Mouse (Mus musculus): ENCODE results near the gene Hand1. TPM values are rescaled to one million over a fixed set of nuclear protein-coding genes. Genes with fewer than 3 reads are reported as not detected.

Gene Hand1
- polyA plus RNA-seq, 1 experiment from 2014 or later, result not detected

DNA sequence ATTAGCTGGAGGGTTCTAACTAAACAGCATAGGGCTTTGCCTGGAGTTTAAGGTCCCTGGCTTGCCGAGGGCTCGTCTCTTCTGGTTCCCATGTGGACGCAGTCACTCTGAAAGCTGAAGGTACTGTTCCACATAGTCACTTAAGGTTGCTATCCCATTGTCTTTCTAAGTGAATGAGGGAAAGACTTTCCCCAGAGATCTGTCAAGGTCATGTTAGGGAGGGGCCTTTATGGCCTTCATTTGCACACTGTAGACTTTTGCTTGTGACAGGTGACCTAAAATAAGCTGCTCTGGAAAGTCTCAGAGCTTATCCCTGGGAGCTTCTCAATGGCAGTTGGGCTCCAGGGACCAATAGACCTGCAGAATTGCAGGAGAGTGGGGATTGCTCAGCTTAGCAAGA is 19.0 kb downstream of the Hand1 start:
- no peaks in the 10 kb centered on the region for H3K4me1 ChIP-seq (ENCODE audit: control insufficient read depth, insufficient read depth, low read depth, low read length)

DNA sequence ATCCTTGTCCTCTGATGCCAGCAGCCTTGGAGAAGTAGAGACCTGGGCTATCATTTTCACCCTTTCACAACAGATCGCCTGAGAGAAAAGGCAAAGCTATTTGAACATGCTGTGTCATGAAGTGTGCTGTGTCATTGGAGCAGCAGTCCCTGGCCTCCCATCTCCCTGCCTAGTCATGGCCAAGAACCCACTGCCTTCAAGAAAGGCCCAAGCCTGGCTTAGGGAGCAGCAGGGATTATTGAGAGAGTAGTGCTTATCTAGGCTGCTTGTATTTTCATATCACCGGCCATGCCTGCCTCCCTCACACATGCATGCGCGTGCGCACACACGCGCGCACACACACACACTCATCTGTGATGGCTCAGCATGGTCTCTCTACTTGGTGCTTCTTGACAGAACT is 20.4 kb downstream of the Hand1 start:
- Histone ChIP-seq H3K36me3 (ENCODE audit: control insufficient read depth, insufficient read depth, low read length) (peaks cover 4% of the 10 kb centered on the region; the same call in 1 of the 2 replicates), H3K27me3 (replicated peaks; ENCODE audit: control insufficient read depth, insufficient read depth, low read length) (no peaks in the 10 kb centered on the region), H3K4me3 (ENCODE audit: low read length) (no peak overlapping the region), H3K4me1 (ENCODE audit: control insufficient read depth, insufficient read depth, low read depth, low read length) (no peaks in the 10 kb centered on the region), H3K9me3 (ENCODE audit: control insufficient read depth, low read length) (no peaks in the 10 kb centered on the region), H3K4me2 (ENCODE audit: low read length) (no peak overlapping the region), H3K27ac (ENCODE audit: low read depth, low read length) (no peak overlapping the region), H3K9ac (ENCODE audit: low read depth, low read length) (no peak overlapping the region)
- ATAC-seq, result no peak
- 96% methylated on average over 8 of the region's 8 CpGs for WGBS

More for the DNA sequence above, 19.0 kb downstream of the Hand1 start:
- Histone ChIP-seq H3K9ac (ENCODE audit: low read depth, low read length) (no peak overlapping the region), H3K36me3 (ENCODE audit: control insufficient read depth, insufficient read depth, low read length) (peaks cover 4% of the 10 kb centered on the region; the same call in 1 of the 2 replicates), H3K27ac (ENCODE audit: low read depth, low read length) (no peak overlapping the region), H3K4me2 (ENCODE audit: low read length) (no peak overlapping the region), H3K4me3 (ENCODE audit: low read length) (no peak overlapping the region), H3K27me3 (replicated peaks; ENCODE audit: control insufficient read depth, insufficient read depth, low read length) (no peaks in the 10 kb centered on the region), H3K9me3 (ENCODE audit: control insufficient read depth, low read length) (no peaks in the 10 kb centered on the region)
- whole genome bisulfite sequencing, result 90% methylated on average over 3 of the region's 3 CpGs
- ATAC-seq, result no peak

DNA sequence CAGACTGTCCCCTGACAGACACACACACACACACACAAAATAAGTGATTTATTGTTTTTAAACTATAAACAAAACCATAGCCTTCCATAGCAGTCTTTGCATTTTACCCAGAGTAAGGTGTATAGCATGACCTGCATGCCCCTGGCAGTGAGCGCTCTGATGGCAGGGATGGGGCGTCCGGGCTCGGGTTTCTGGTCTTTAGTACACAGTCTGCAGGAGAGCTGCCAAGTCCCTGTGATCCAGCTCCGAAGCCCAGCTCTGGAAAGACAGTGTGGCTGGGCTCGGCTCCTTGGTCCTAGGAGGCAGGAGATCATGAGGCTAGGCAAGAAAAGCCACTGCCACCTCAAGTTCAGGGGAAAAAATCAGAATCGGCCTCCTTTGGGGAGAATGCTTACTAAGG is 21.6 kb downstream of the Hand1 start:
- no peak overlapping the region for H3K9ac ChIP-seq (ENCODE audit: low read depth, low read length)
- no peaks in the 10 kb centered on the region for H3K9me3 ChIP-seq (ENCODE audit: control insufficient read depth, low read length)
- 85% methylated on average over 7 of the region's 7 CpGs for WGBS
- H3K4me3 ChIP-seq (ENCODE audit: low read length), result no peak overlapping the region
- H3K4me1 ChIP-seq (ENCODE audit: control insufficient read depth, insufficient read depth, low read depth, low read length), result no peaks in the 10 kb centered on the region
- H3K27me3 ChIP-seq (replicated peaks; ENCODE audit: control insufficient read depth, insufficient read depth, low read length), result no peaks in the 10 kb centered on the region
- H3K27ac ChIP-seq (ENCODE audit: low read depth, low read length), result no peak overlapping the region
- H3K4me2 ChIP-seq (ENCODE audit: low read length), result no peak overlapping the region
- no peak for ATAC-seq
- H3K36me3 ChIP-seq (ENCODE audit: control insufficient read depth, insufficient read depth, low read length), result peaks cover 4% of the 10 kb centered on the region; the same call in 1 of the 2 replicates

DNA sequence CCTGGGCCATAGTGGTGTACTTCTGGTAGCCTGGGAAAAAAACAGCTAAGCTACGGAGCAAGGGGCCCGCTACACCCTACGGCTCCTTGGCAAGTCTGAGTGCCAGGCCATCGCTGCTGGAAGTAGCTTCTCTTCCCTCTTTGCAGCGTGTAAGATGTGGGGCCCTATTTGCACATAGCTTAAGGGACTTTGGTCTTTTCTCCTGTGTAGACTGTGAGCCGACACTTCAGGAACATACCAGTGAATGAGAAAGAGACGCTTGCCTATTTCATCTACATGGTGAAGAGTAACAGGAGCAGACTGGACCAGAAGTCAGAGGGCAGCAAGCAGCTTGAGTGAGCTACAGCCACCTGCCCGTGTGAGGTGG is 22.9 kb downstream of the Hand1 start:
- Histone ChIP-seq H3K4me3 (ENCODE audit: low read length) (no peak overlapping the region), H3K4me2 (ENCODE audit: low read length) (no peak overlapping the region), H3K4me1 (ENCODE audit: control insufficient read depth, insufficient read depth, low read depth, low read length) (no peaks in the 10 kb centered on the region), H3K9ac (ENCODE audit: low read depth, low read length) (no peak overlapping the region), H3K27ac (ENCODE audit: low read depth, low read length) (no peak overlapping the region), H3K9me3 (ENCODE audit: control insufficient read depth, low read length) (no peaks in the 10 kb centered on the region), H3K27me3 (replicated peaks; ENCODE audit: control insufficient read depth, insufficient read depth, low read length) (no peaks in the 10 kb centered on the region), H3K36me3 (ENCODE audit: control insufficient read depth, insufficient read depth, low read length) (peaks cover 4% of the 10 kb centered on the region; the same call in 1 of the 2 replicates)
- ATAC-seq, result no peak
- WGBS, result 91% methylated on average over 8 of the region's 8 CpGs

DNA sequence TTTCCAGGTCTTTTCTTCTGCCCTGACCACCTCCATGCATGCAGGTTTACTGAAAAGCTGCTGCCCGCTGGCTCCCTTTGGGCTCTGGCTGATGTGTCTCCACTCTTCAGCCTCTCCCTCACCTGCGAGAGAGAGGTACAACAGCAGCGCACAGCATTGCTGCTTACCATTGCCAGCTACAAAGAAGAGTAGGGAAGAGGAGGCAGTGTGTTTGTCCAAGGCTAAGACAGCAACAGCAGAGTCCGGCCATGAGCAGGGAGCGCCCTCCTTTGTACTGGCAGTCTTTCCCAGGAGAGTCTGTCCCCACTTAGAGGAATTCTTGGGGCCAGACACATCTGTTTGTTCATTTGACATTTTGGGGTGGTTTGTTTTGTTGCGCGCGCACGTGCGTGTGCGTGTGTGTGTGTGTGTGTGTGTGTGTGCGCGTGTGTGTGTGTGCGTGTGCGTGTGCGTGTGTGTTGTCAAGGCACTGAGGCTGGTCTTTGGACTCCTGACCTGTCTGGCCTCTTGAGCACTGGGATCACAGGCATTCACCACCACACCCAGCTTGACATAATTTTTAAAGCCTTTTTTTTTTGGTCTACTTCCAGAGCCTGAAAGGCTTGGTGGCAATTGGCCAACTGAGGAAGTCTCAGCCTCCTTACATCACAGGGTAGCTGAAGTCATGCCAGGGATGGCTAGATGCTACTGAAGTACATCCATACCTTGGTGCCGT is 23.4 kb downstream of the Hand1 start:
- Histone ChIP-seq H3K4me1 (ENCODE audit: control insufficient read depth, insufficient read depth, low read depth, low read length) (no peaks in the 10 kb centered on the region), H3K4me2 (ENCODE audit: low read length) (no peak overlapping the region), H3K27me3 (replicated peaks; ENCODE audit: control insufficient read depth, insufficient read depth, low read length) (no peaks in the 10 kb centered on the region), H3K9me3 (ENCODE audit: control insufficient read depth, low read length) (no peaks in the 10 kb centered on the region), H3K36me3 (ENCODE audit: control insufficient read depth, insufficient read depth, low read length) (peaks cover 4% of the 10 kb centered on the region; the same call in 1 of the 2 replicates), H3K27ac (ENCODE audit: low read depth, low read length) (no peak overlapping the region), H3K9ac (ENCODE audit: low read depth, low read length) (no peak overlapping the region), H3K4me3 (ENCODE audit: low read length) (no peak overlapping the region)
- ATAC-seq, result no peak
- WGBS, result 96% methylated on average over 17 of the region's 17 CpGs

DNA sequence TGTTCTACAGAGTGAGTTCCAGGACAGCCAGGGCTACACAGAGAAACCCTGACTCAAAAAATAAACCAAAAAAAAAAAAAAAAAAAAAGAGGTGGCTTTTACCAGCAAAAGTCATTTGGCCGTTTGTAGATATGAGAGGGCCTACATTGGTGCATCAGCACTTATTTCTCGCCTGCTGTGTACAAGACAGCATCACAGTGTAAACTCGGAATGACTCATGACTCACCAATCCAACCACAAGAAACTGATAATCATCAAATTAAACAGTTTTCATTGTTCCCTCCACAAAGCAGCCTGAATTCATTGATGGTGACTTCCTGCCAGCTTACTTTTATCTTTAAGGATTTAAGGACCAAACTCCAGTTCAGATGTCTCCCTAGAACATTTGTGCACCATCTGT is 27.6 kb downstream of the Hand1 start:
- no peak for ATAC-seq
- H3K9me3 ChIP-seq (ENCODE audit: control insufficient read depth, low read length), result no peaks in the 10 kb centered on the region
- H3K4me1 ChIP-seq (ENCODE audit: control insufficient read depth, insufficient read depth, low read depth, low read length), result peaks cover 17% of the 10 kb centered on the region
- H3K27me3 ChIP-seq (replicated peaks; ENCODE audit: control insufficient read depth, insufficient read depth, low read length), result no peaks in the 10 kb centered on the region
- H3K36me3 ChIP-seq (ENCODE audit: control insufficient read depth, insufficient read depth, low read length), result peaks cover 4% of the 10 kb centered on the region; the same call in 1 of the 2 replicates
- H3K4me2 ChIP-seq (ENCODE audit: low read length), result no peak overlapping the region
- no peak overlapping the region for H3K9ac ChIP-seq (ENCODE audit: low read depth, low read length)
- no peak overlapping the region for H3K27ac ChIP-seq (ENCODE audit: low read depth, low read length)
- H3K4me3 ChIP-seq (ENCODE audit: low read length), result no peak overlapping the region
- 79% methylated on average over 3 of the region's 3 CpGs for WGBS

DNA sequence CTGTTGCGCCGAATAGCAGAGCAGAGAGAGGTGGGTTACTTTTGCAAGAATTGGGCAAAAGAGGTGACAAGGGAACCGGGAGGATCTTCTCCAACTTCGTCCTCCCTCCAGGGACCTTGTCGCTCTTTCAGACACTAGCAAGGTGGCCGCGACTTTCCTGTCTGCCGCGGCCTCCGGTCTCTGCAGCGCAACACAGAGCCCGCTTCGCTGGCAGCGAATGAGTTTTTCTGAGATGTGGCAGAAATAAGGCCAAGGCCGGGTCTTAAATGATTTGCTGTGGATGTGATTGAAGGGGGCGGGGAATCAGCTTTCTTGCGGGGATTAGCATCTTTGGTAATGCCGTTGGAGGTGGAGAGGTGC is 30.1 kb downstream of the Hand1 start:
- no peak for ATAC-seq
- H3K27me3 ChIP-seq (replicated peaks; ENCODE audit: control insufficient read depth, insufficient read depth, low read length), result no peaks in the 10 kb centered on the region
- peak overlapping the region; percentile 95 for H3K4me2 ChIP-seq (ENCODE audit: low read length)
- H3K9me3 ChIP-seq (ENCODE audit: control insufficient read depth, low read length), result no peaks in the 10 kb centered on the region
- peak overlapping the region; percentile 84 for H3K9ac ChIP-seq (ENCODE audit: low read depth, low read length)
- H3K4me3 ChIP-seq (ENCODE audit: low read length), result peak overlapping the region; percentile 89
- H3K4me1 ChIP-seq (ENCODE audit: control insufficient read depth, insufficient read depth, low read depth, low read length), result peaks cover 17% of the 10 kb centered on the region
- H3K27ac ChIP-seq (ENCODE audit: low read depth, low read length), result peak overlapping the region; percentile 76; the same call in 1 of the 2 replicates
- no peaks in the 10 kb centered on the region for H3K36me3 ChIP-seq (ENCODE audit: control insufficient read depth, insufficient read depth, low read length)
- under 1% methylated on average over 18 of the region's 18 CpGs for WGBS

DNA sequence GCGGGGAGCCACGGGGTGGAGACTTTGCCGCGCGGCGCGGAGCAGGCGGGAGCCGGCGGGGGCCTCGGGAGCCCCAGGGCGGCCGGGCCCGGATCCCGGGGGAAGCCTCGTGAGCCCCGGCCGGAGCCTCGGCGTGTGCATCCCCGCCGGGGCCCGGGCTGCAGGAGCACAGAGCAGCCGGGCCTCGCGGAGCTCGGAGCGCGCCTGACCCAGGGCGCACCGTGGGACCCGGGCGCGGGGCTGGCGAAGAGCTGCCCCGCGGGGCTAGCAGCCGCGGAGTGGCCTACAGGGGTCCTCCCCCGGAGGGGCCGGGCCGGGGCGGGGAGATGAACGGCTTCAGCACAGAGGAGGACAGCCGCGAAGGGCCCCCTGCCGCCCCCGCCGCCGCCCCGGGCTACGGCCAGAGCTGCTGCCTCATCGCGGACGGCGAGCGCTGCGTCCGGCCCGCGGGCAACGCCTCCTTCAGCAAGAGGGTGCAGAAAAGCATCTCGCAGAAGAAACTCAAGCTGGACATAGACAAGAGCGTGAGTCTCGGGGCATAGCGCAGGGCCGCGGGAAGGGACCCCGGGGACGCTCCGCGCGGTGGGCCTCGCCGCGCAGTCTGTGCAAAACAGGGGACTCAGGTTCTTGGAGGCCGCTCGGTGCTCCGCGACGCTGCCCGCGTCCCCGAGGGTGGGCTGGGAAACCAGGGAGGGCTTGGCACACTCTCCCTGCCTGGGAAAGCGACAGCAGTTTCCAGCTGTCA is 30.7 kb downstream of the Hand1 start:
- Histone ChIP-seq H3K36me3 (ENCODE audit: control insufficient read depth, insufficient read depth, low read length) (no peaks in the 10 kb centered on the region), H3K27me3 (replicated peaks; ENCODE audit: control insufficient read depth, insufficient read depth, low read length) (no peaks in the 10 kb centered on the region), H3K4me2 (ENCODE audit: low read length) (peak overlapping the region; percentile 95), H3K9ac (ENCODE audit: low read depth, low read length) (peak overlapping the region; percentile 84), H3K27ac (ENCODE audit: low read depth, low read length) (peak overlapping the region; percentile 76), H3K4me1 (ENCODE audit: control insufficient read depth, insufficient read depth, low read depth, low read length) (peaks cover 17% of the 10 kb centered on the region), H3K9me3 (ENCODE audit: control insufficient read depth, low read length) (no peaks in the 10 kb centered on the region), H3K4me3 (ENCODE audit: low read length) (peak overlapping the region; percentile 89)
- no peak; the same call in none of the 2 replicates for ATAC-seq
- WGBS, result under 1% methylated on average over 49 of the region's 85 CpGs

DNA sequence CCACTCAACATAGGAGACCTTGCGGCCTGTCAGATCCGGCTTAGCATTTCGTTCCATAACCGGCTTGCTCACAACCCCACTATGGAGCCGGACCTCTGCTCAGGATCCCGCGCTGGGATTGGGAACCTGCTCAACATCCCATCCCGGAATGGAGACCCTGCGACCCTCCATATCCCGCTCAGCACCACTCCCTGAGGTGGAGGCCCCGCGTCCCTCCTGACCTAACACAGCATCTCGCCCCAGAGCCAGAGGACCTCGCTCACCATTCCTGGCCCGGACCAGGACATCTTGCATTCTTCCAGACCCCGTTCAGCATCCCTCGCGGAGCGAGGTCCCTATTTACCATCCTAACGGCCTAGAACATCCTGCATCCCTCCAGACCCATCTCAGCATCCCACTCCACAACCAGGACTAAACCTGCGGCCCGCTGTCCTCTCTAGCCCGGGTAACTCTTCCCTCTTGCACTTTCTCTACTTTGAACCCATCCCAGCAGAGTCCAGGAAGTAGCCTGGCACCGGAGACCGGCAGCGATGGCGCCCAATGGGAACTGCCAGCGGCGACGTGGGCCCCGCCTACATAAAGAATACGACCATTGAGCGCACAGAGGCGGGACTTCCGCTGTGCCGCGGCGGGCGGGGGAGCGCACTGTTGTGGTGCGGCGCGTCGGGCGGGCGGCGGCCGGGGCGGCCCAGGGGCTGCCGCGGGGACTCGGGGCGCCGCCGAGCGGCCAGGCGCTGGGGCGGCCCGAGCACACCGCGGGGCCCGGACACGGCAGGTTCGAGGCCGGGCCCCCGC is 31.4 kb downstream of the Hand1 start, which contains the start of gene Sap30l:
Gene Sap30l, plus strand, starts transcription at position 667 of the 795 bp plus-strand sequence.
- peak; percentile 98 for ATAC-seq
- H3K36me3 ChIP-seq (ENCODE audit: control insufficient read depth, insufficient read depth, low read length), result no peaks in the 10 kb centered on the region
- WGBS, result under 1% methylated on average over 60 of the region's 66 CpGs
- H3K4me3 ChIP-seq (ENCODE audit: low read length), result peak within 1 kb of the TSS; percentile 89
- H3K27me3 ChIP-seq (replicated peaks; ENCODE audit: control insufficient read depth, insufficient read depth, low read length), result no peaks in the 10 kb centered on the region
- peaks cover 17% of the 10 kb centered on the region for H3K4me1 ChIP-seq (ENCODE audit: control insufficient read depth, insufficient read depth, low read depth, low read length)
- H3K4me2 ChIP-seq (ENCODE audit: low read length), result peak within 1 kb of the TSS; percentile 95
- peak within 1 kb of the TSS; percentile 84 for H3K9ac ChIP-seq (ENCODE audit: low read depth, low read length)
- no peaks in the 10 kb centered on the region for H3K9me3 ChIP-seq (ENCODE audit: control insufficient read depth, low read length)
- peak within 1 kb of the TSS; percentile 76 for H3K27ac ChIP-seq (ENCODE audit: low read depth, low read length)
